Mouse (Mus musculus): Measurements from ENCODE around the gene Gpr45.

DNA sequence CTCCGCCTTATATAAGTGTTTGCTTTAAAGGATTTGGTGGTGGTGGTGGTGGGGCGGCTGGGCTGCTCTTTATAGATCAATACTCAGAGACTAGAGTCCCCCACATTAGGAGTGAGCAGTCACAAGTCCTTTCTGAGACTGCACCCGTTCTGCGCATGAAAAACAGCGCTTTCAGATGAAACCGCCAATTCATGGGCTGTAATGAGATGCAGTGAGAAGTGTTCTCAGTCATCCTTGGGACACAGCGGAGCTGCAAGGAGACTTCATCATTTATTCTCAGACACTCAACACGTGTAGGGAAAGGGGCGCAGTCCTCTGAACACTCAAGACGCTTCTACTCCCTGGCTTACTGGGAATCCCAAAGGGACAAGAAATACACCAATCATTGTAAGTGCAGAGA, 95.1 kb downstream of the Gpr45 start:
- no peak for TF ChIP-seq USF1 (IDR thresholded peaks at IDR 0.05; ENCODE audit: low read depth)
- TF ChIP-seq POLR2A (IDR thresholded peaks at IDR 0.05; ENCODE audit: insufficient read length, low read depth), result no peak
- TF ChIP-seq MAX (IDR thresholded peaks at IDR 0.05; ENCODE audit: low read depth), result no peak
- no peak for TF ChIP-seq MYOD1 (IDR thresholded peaks at IDR 0.05; ENCODE audit: control insufficient read depth in 1 of 3, insufficient read length in 2 of 3, low read depth in 2 of 3)
- no peak for TF ChIP-seq TCF12 (IDR thresholded peaks at IDR 0.05; ENCODE audit: insufficient read depth, poor library complexity, severe bottlenecking)
- no peak for TF ChIP-seq SRF (IDR thresholded peaks at IDR 0.05; ENCODE audit: control insufficient read depth, insufficient read length, low read depth)
- no peak for TF ChIP-seq MYOG (IDR thresholded peaks at IDR 0.05; ENCODE audit: control insufficient read depth in 1 of 3, insufficient read depth in 1 of 3, insufficient read length in 2 of 3, low read depth in 2 of 3)
- TF ChIP-seq E2F4 (IDR thresholded peaks at IDR 0.05; ENCODE audit: insufficient read depth), result no peak
- no peak for TF ChIP-seq REST (IDR thresholded peaks at IDR 0.05; ENCODE audit: insufficient read depth, insufficient read length)
- no peak for TF ChIP-seq TCF3 (IDR thresholded peaks at IDR 0.05; ENCODE audit: insufficient read length, low read depth)

Data from myocyte (in vitro differentiated cells).